ENCODE assay signal across 8 mouse cellular contexts in the genomic region with DNA sequence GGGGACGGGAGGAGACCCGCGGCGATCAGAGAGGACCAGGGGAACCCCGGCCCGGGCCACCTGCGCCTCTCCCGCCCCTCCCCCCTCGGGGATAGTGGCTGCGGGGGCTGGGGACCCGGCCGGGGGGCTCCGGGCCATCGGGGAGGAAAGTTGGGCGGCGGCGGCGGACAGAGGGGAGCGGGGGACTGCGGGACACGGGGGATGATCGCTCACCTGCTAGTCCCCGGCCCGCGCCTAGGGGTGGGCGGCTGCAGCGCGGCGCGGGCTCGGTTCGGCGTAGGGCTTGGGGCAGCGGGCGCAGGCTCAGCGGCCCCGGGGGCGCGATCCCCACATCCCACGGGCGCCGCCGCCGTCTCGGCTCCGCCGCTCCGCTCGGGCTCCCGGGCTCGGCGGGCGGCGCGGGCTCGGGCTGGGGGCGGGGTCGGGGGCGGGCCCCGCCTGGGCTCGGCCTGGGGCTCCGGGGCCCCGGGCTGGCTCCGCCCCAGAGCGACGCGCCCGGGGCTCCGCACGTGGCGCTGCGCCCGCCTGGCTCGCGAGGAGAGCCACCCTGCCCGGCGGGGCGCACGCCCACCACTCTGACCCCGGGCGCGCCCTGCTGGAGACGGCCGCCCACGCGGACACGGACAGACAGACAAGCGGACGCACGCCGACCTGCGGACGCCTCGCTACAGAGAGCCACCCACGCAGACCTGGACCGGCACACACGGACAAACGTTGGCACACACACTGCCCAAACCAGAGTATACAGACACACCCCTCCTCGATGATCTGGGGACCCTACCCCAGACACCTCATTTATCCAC. TPM values are rescaled to one million over a fixed set of nuclear protein-coding genes. Genes with fewer than 3 reads are reported as not detected.
DNase-seq lines count a peak whose midpoint lies in the region; ATAC-seq lines count a peak whose summit lies in the region.

A gene (minus strand): TSS at position 381 of the 803 bp plus-strand sequence.

- H3K27me3 ChIP-seq in embryonic facial prominence, embryonic 11.5 days (ENCODE audit: control insufficient read depth, insufficient read depth, low read length): peaks cover 51% of the 10 kb centered on the region
- H3K27me3 ChIP-seq in liver, embryonic 12.5 days (replicated peaks): peaks cover 81% of the 10 kb centered on the region
- H3K27me3 ChIP-seq in stomach, embryonic 16.5 days (ENCODE audit: control insufficient read depth, insufficient read depth, low read length): peaks cover 54% of the 10 kb centered on the region

- H3K4me3 ChIP-seq in embryonic facial prominence, embryonic 11.5 days (ENCODE audit: low read depth, low read length): peak within 1 kb of the TSS; percentile 48
- H3K4me3 ChIP-seq in liver, embryonic 12.5 days: peak within 1 kb of the TSS; percentile 53
- H3K4me3 ChIP-seq in stomach, embryonic 16.5 days (replicated peaks; ENCODE audit: low read length): peak within 1 kb of the TSS; percentile 55

- H3K4me2 ChIP-seq in embryonic facial prominence, embryonic 11.5 days (ENCODE audit: low read depth, low read length): peak within 1 kb of the TSS; percentile 96
- peak within 1 kb of the TSS; percentile 77 for H3K4me2 ChIP-seq in liver, embryonic 12.5 days
- peak within 1 kb of the TSS; percentile 98 for H3K4me2 ChIP-seq in stomach, embryonic 16.5 days (ENCODE audit: low read depth, low read length)

- no peaks in the 10 kb centered on the region for H3K36me3 ChIP-seq in embryonic facial prominence, embryonic 11.5 days (replicated peaks; ENCODE audit: control insufficient read depth, insufficient read depth, low read depth, low read length)
- H3K36me3 ChIP-seq in liver, embryonic 12.5 days: no peaks in the 10 kb centered on the region
- no peaks in the 10 kb centered on the region for H3K36me3 ChIP-seq in stomach, embryonic 16.5 days (ENCODE audit: control insufficient read depth, insufficient read depth, low read length)

- intact Hi-C loops in heart, postnatal 36 days (cut with DNase I): loop anchor here (2.0 kb wide), 1 partner anchor 16 kb away; no protein-coding TSS in a partner anchor

- H3K9me3 ChIP-seq in embryonic facial prominence, embryonic 11.5 days (replicated peaks; ENCODE audit: control insufficient read depth, low read length): no peaks in the 10 kb centered on the region
- no peaks in the 10 kb centered on the region for H3K9me3 ChIP-seq in liver, embryonic 12.5 days (replicated peaks)
- no peaks in the 10 kb centered on the region for H3K9me3 ChIP-seq in stomach, embryonic 16.5 days (replicated peaks; ENCODE audit: control insufficient read depth, low read length)

- no peak within 1 kb of the TSS for H3K27ac ChIP-seq in embryonic facial prominence, embryonic 11.5 days (replicated peaks; ENCODE audit: low read depth, low read length)
- H3K27ac ChIP-seq in liver, embryonic 12.5 days: no peak within 1 kb of the TSS
- no peak within 1 kb of the TSS for H3K27ac ChIP-seq in stomach, embryonic 16.5 days (ENCODE audit: low read length)

- H3K9ac ChIP-seq in embryonic facial prominence, embryonic 11.5 days (replicated peaks; ENCODE audit: low read length): peak within 1 kb of the TSS; percentile 53
- H3K9ac ChIP-seq in liver, embryonic 12.5 days: peak within 1 kb of the TSS; percentile 29; the same call in 1 of the 2 replicates
- H3K9ac ChIP-seq in stomach, embryonic 16.5 days (ENCODE audit: low read length): peak within 1 kb of the TSS; percentile 70

- peak; percentile 47; the same call in 1 of the 2 replicates for ATAC-seq in embryonic facial prominence, embryonic 11.5 days (replicated peaks; ENCODE audit: insufficient number of reproducible peaks, low FRiP score, low TSS enrichment, low read depth)
- ATAC-seq in liver, embryonic 12.5 days: peak; percentile 55
- ATAC-seq in stomach, embryonic 16.5 days (ENCODE audit: insufficient read depth, low FRiP score): peak; percentile 75; the same call in 1 of the 2 replicates

- peak; percentile 67 for DNase-seq in embryo, embryonic 11 days
- DNase-seq in embryo, embryonic 9.5 days (ENCODE audit: extremely low spot score): no peak
- peak; percentile 55 for DNase-seq in embryonic facial prominence, embryonic 11.5 days (ENCODE audit: low spot score)
- DNase-seq in heart, postnatal 36 days: no peak
- DNase-seq in layer of hippocampus, postnatal 36 days: no peak
- no peak for DNase-seq in cerebellum, adult 9-10 months

- peaks cover 6% of the 10 kb centered on the region for H3K4me1 ChIP-seq in embryonic facial prominence, embryonic 11.5 days (ENCODE audit: control insufficient read depth, insufficient read depth, low read length)
- peaks cover 12% of the 10 kb centered on the region for H3K4me1 ChIP-seq in liver, embryonic 12.5 days
- H3K4me1 ChIP-seq in stomach, embryonic 16.5 days (ENCODE audit: control insufficient read depth, insufficient read depth, low read length): peaks cover 5% of the 10 kb centered on the region; the same call in 1 of the 2 replicates

- WGBS in embryonic facial prominence, embryonic 11.5 days: 2% methylated on average over 47 of the region's 99 CpGs
- WGBS in liver, embryonic 12.5 days (ENCODE audit: insufficient replicate concordance): 2% methylated on average over 61 of the region's 99 CpGs
- 1% methylated on average over 94 of the region's 99 CpGs for WGBS in stomach, embryonic 16.5 days

RNA-seq across cellular contexts. Expression of the gene that starts here (rescaled TPM):
- 0.52 and 0.61 TPM in 2 replicates for polyA plus RNA-seq in embryonic facial prominence, embryonic 11.5 days (2014; fragmentation: Nextera tagmentation; extraction: Ambion mirVana)
- total RNA-seq in heart, postnatal 36 days (2021): 100 to 1,000 TPM; 127 to 161 TPM
- 0.02 and 0.10 TPM in 2 replicates for polyA plus RNA-seq in liver, embryonic 12.5 days (2016; fragmentation: Nextera tagmentation; extraction: Ambion mirVana)
- polyA plus RNA-seq in stomach, embryonic 16.5 days (2015; fragmentation: Nextera tagmentation; extraction: Ambion mirVana): 0.22 and 0.31 TPM in 2 replicates
- 1 to 10 TPM in 1 of 2 experiments, under 1 TPM in 1; 0.91 to 1.2 TPM for total RNA-seq in layer of hippocampus, postnatal 36 days (2021)

Comparison
In these comparisons a context has a peak if more than half of its experiments do, and no peak if none do; other contexts are left out.
1. RNA of the gene that starts here (total RNA-seq): 127 to 161 TPM in heart, postnatal 36 days; 0.91 to 1.2 TPM in layer of hippocampus, postnatal 36 days; every median in the first group is over 10 times any median in the second.
2. Peak in DNase-seq, ATAC-seq, H3K4me3 ChIP-seq, H3K9ac ChIP-seq and H3K4me2 ChIP-seq in embryonic facial prominence, embryonic 11.5 days; RNA of the gene not detected or under 1 TPM.
3. Peak in ATAC-seq, H3K4me3 ChIP-seq, H3K9ac ChIP-seq and H3K4me2 ChIP-seq in liver, embryonic 12.5 days; RNA of the gene not detected or under 1 TPM.
4. Peak in ATAC-seq, H3K4me3 ChIP-seq, H3K9ac ChIP-seq and H3K4me2 ChIP-seq in stomach, embryonic 16.5 days; RNA of the gene not detected or under 1 TPM.
5. Peak in every context shown above with its lines, with median percentiles within 50 percentile points of each other: ATAC-seq, H3K4me2 ChIP-seq, H3K4me3 ChIP-seq and H3K9ac ChIP-seq.